Mouse (Mus musculus) heart, adult 2 months (tissue): ENCODE results near the gene Olfr1442.
"Not testable (repeated sequence)": the region's sequence is repeated elsewhere in the genome, so short reads cannot be mapped to it uniquely, and the experiment has no call there.

ENCODE experiments used
- CTCF ChIP-seq: fragments of 200-600 bp; IDR thresholded peaks from 2 replicates; pipeline ENCODE4 v1.8.1; 2022; ENCODE audit warnings: antibody characterized with exemption, mild to moderate bottlenecking, moderate library complexity
- EP300 ChIP-seq: fragments of 200-500 bp; IDR thresholded peaks from 2 replicates; pipeline ENCODE4 v1.6.1; 2011; ENCODE audit warnings: low read depth, low read length, control low read depth; ENCODE audit not compliant: insufficient read depth
- POLR2A ChIP-seq: fragments of 200-500 bp; IDR thresholded peaks from 2 replicates; pipeline ENCODE4 v1.6.1; 2011; ENCODE audit warnings: mild to moderate bottlenecking, low read depth, low read length, control low read depth; ENCODE audit not compliant: insufficient read depth

GRCm38 (mm10) chr19:12721596-12721995 lies 51.4 kb downstream of the Olfr1442 start:
- not testable (repeated sequence) for TF ChIP-seq CTCF, POLR2A, EP300
